30 mouse cellular contexts compared by ENCODE assay signal in the genomic region with DNA sequence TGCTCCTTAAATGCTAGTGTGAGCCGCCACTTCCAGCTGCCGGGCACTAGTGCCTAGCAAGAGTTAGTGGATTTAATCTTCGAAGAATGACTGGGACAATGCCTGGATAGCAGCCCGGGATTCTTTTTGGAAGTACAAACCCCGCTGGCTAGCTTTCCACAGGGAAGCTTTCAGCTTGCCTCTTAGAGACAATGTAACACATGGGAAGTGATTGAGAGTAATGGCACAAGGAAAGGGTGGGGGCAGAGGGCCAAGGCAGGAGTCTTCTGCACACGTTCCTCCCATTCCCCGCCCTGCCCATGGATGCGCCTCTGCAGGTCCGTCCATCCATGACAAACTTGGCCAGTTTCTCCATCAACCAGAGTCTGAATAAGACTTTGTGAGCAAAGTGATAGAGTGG. TPM values are rescaled to one million over a fixed set of nuclear protein-coding genes. Genes with fewer than 3 reads are reported as not detected.
DNase-seq lines count a peak whose midpoint lies in the region; ATAC-seq and TF ChIP-seq lines count a peak whose summit lies in the region.
"Had no signal": no experiment of that assay in that cellular context is flagged by ENCODE, and none has a peak within 500 bp of the region (broad histone marks: within the 10 kb centered on the region; RNA-seq: fewer than 3 reads in every experiment).

No protein-coding gene starts in this region.

- no peaks in the 10 kb centered on the region for H3K9me3 ChIP-seq in hindbrain, postnatal 0 days (ENCODE audit: low read length)
- H3K9me3 ChIP-seq in hindbrain, embryonic 14.5 days (ENCODE audit: control insufficient read depth, low read length), result no peaks in the 10 kb centered on the region
- H3K9me3 ChIP-seq in ES-Bruce4 (replicated peaks; ENCODE audit: control insufficient read depth, insufficient read depth, low read length, poor library complexity, severe bottlenecking), result no peaks in the 10 kb centered on the region
- H3K9me3 ChIP-seq in embryonic facial prominence, embryonic 14.5 days (ENCODE audit: control insufficient read depth, low read length), result no peaks in the 10 kb centered on the region
- H3K9me3 ChIP-seq: G1E; heart, embryonic 10.5 days; heart, embryonic 15.5 days; hindbrain, embryonic 15.5 days; limb, embryonic 12.5 days; liver, embryonic 15.5 days; lung, embryonic 15.5 days; midbrain, embryonic 10.5 days; midbrain, embryonic 15.5 days; neural tube, embryonic 15.5 days had no signal

- DNase-seq in hindbrain, postnatal 0 days (ENCODE audit: low spot score), result no peak
- DNase-seq in hindbrain, embryonic 14.5 days (ENCODE audit: low spot score), result no peak
- DNase-seq in left cerebral cortex, postnatal 4 days, result peak; percentile 26
- no peak for DNase-seq in left cerebral cortex, postnatal 36 days (ENCODE audit: low spot score in 2 of 2)
- DNase-seq in embryonic facial prominence, embryonic 14.5 days (ENCODE audit: low spot score), result peak; percentile 40
- no peak for DNase-seq in spleen, adult 18-20 months
- DNase-seq in cerebellum, adult 18-20 months, result no peak
- DNase-seq: adrenal gland, postnatal 10 days; cerebellum, adult 11-12 months; cerebellum, postnatal 14 days; gastrocnemius, postnatal 14 days; layer of hippocampus, adult 9-11 months; retina, postnatal 1 day; right cerebral cortex, postnatal 14 days; thymus, postnatal 4 days had no signal

- TF ChIP-seq CTCF in hindbrain, postnatal 0 days (IDR thresholded peaks at IDR 0.05; ENCODE audit: low read depth), result no peak
- no peak for TF ChIP-seq CTCF in ES-Bruce4 (IDR thresholded peaks at IDR 0.05; ENCODE audit: low read depth, low read length)

- H3K4me2 ChIP-seq in hindbrain, postnatal 0 days (ENCODE audit: low read depth, low read length), result no peak overlapping the region
- H3K4me2 ChIP-seq in hindbrain, embryonic 14.5 days (replicated peaks), result no peak overlapping the region
- no peak overlapping the region for H3K4me2 ChIP-seq in embryonic facial prominence, embryonic 14.5 days (ENCODE audit: low read depth, low read length)
- H3K4me2 ChIP-seq: heart, embryonic 15.5 days; hindbrain, embryonic 15.5 days; limb, embryonic 12.5 days; liver, embryonic 15.5 days; lung, embryonic 15.5 days; midbrain, embryonic 15.5 days; neural tube, embryonic 15.5 days had no signal

- H3K4me3 ChIP-seq in hindbrain, postnatal 0 days (ENCODE audit: low read length), result no peak overlapping the region
- no peak overlapping the region for H3K4me3 ChIP-seq in hindbrain, embryonic 14.5 days (replicated peaks; ENCODE audit: low read length)
- no peak overlapping the region for H3K4me3 ChIP-seq in ES-Bruce4 (ENCODE audit: low read depth, low read length)
- no peak overlapping the region for H3K4me3 ChIP-seq in embryonic facial prominence, embryonic 14.5 days (ENCODE audit: low read depth, low read length)
- H3K4me3 ChIP-seq: heart, embryonic 10.5 days; heart, embryonic 15.5 days; hindbrain, embryonic 15.5 days; limb, embryonic 12.5 days; liver, embryonic 15.5 days; lung, embryonic 15.5 days; midbrain, embryonic 10.5 days; midbrain, embryonic 15.5 days; neural tube, embryonic 15.5 days had no signal

- H3K4me1 ChIP-seq in hindbrain, postnatal 0 days (ENCODE audit: insufficient read depth, low read length), result peaks cover 5% of the 10 kb centered on the region; the same call in 1 of the 2 replicates
- no peaks in the 10 kb centered on the region for H3K4me1 ChIP-seq in hindbrain, embryonic 14.5 days (replicated peaks; ENCODE audit: control insufficient read depth, insufficient read depth, low read length)
- peaks cover 17% of the 10 kb centered on the region for H3K4me1 ChIP-seq in ES-Bruce4 (ENCODE audit: control insufficient read depth, insufficient read depth, low read length)
- H3K4me1 ChIP-seq in embryonic facial prominence, embryonic 14.5 days (ENCODE audit: control insufficient read depth, insufficient read depth, low read length), result no peaks in the 10 kb centered on the region
- H3K4me1 ChIP-seq: heart, embryonic 10.5 days; limb, embryonic 12.5 days; midbrain, embryonic 15.5 days had no signal

- no peak overlapping the region for H3K9ac ChIP-seq in hindbrain, postnatal 0 days (replicated peaks; ENCODE audit: low read length)
- no peak overlapping the region for H3K9ac ChIP-seq in hindbrain, embryonic 14.5 days
- H3K9ac ChIP-seq in ES-Bruce4 (ENCODE audit: low read depth, poor library complexity, severe bottlenecking), result 0 out of 2 replicates have a peak overlapping the region, but pooled peaks have one; percentile 19
- H3K9ac ChIP-seq in embryonic facial prominence, embryonic 14.5 days (ENCODE audit: low read depth, low read length), result no peak overlapping the region
- H3K9ac ChIP-seq: heart, embryonic 15.5 days; hindbrain, embryonic 15.5 days; limb, embryonic 12.5 days; liver, embryonic 15.5 days; lung, embryonic 15.5 days; midbrain, embryonic 15.5 days; neural tube, embryonic 15.5 days had no signal

- no peak overlapping the region for H3K27ac ChIP-seq in hindbrain, postnatal 0 days
- H3K27ac ChIP-seq in hindbrain, embryonic 14.5 days, result no peak overlapping the region
- H3K27ac ChIP-seq in ES-Bruce4 (ENCODE audit: insufficient read depth, low read length), result peak overlapping the region; percentile 58
- no peak overlapping the region for H3K27ac ChIP-seq in embryonic facial prominence, embryonic 14.5 days (replicated peaks; ENCODE audit: low read depth, low read length)
- H3K27ac ChIP-seq: heart, embryonic 10.5 days; heart, embryonic 15.5 days; hindbrain, embryonic 15.5 days; liver, embryonic 15.5 days; lung, embryonic 15.5 days; midbrain, embryonic 10.5 days; midbrain, embryonic 15.5 days; neural tube, embryonic 15.5 days had no signal

- no peak for TF ChIP-seq POLR2A in ES-Bruce4 (IDR thresholded peaks at IDR 0.05; ENCODE audit: insufficient read depth, low read length)

- 40% methylated on average over 9 of the region's 9 CpGs for WGBS in hindbrain, postnatal 0 days
- 53% methylated on average over 9 of the region's 9 CpGs for WGBS in hindbrain, embryonic 14.5 days
- WGBS in embryonic facial prominence, embryonic 14.5 days, result 76% methylated on average over 9 of the region's 9 CpGs

- 0 out of 2 replicates have a peak, but pooled peaks have one; percentile 33 for ATAC-seq in hindbrain, postnatal 0 days
- ATAC-seq in hindbrain, embryonic 14.5 days (ENCODE audit: low FRiP score), result no peak
- no peak for ATAC-seq in embryonic facial prominence, embryonic 14.5 days (ENCODE audit: low read depth)
- ATAC-seq: CD4-positive, CD25-positive, alpha-beta regulatory T cell, adult 4 months; forebrain, embryonic 14.5 days; midbrain, embryonic 15.5 days; Patski had no signal

- TF ChIP-seq EP300 in ES-Bruce4 (IDR thresholded peaks at IDR 0.05; ENCODE audit: insufficient read depth, low read depth, low read length), result no peak

- no peaks in the 10 kb centered on the region for H3K27me3 ChIP-seq in hindbrain, postnatal 0 days (ENCODE audit: insufficient read depth, low read length)
- H3K27me3 ChIP-seq in hindbrain, embryonic 14.5 days (ENCODE audit: control insufficient read depth, insufficient read depth, low read length), result no peaks in the 10 kb centered on the region
- no peaks in the 10 kb centered on the region for H3K27me3 ChIP-seq in ES-Bruce4 (ENCODE audit: control insufficient read depth, insufficient read depth, low read length, poor library complexity, severe bottlenecking)
- H3K27me3 ChIP-seq in embryonic facial prominence, embryonic 14.5 days (replicated peaks; ENCODE audit: control insufficient read depth, insufficient read depth, low read length), result no peaks in the 10 kb centered on the region
- H3K27me3 ChIP-seq: heart, embryonic 15.5 days; hindbrain, embryonic 15.5 days; limb, embryonic 12.5 days; liver, embryonic 15.5 days; lung, embryonic 15.5 days; midbrain, embryonic 15.5 days; neural tube, embryonic 15.5 days; Patski had no signal

- no peaks in the 10 kb centered on the region for H3K36me3 ChIP-seq in hindbrain, postnatal 0 days (ENCODE audit: insufficient read depth, low read length)
- no peaks in the 10 kb centered on the region for H3K36me3 ChIP-seq in hindbrain, embryonic 14.5 days (replicated peaks; ENCODE audit: control insufficient read depth, insufficient read depth)
- no peaks in the 10 kb centered on the region for H3K36me3 ChIP-seq in ES-Bruce4 (ENCODE audit: control insufficient read depth, insufficient read depth, low read length, poor library complexity, severe bottlenecking)
- H3K36me3 ChIP-seq in embryonic facial prominence, embryonic 14.5 days (ENCODE audit: control insufficient read depth, insufficient read depth, low read length), result no peaks in the 10 kb centered on the region
- H3K36me3 ChIP-seq: G1E; heart, embryonic 10.5 days; heart, embryonic 15.5 days; hindbrain, embryonic 15.5 days; limb, embryonic 12.5 days; liver, embryonic 15.5 days; lung, embryonic 15.5 days; midbrain, embryonic 10.5 days; midbrain, embryonic 15.5 days; neural tube, embryonic 15.5 days had no signal

- intact Hi-C loops in left cerebral cortex, postnatal 4 days (cut with DNase I), result no loop called here
- intact Hi-C loops in left cerebral cortex, postnatal 36 days (cut with DNase I), result no loop called here

RNA-seq across cellular contexts. Expression of a gene that starts 20.4 kb away (rescaled TPM):
- 2.7 and 3.1 TPM in 2 replicates for total RNA-seq in hindbrain, postnatal 0 days (2014; rRNA removed)
- 2.6 and 2.7 TPM in 2 replicates for polyA plus RNA-seq in hindbrain, postnatal 0 days (2015; fragmentation: Nextera tagmentation; extraction: Ambion mirVana)
- 0.73 and 1.4 TPM in 2 replicates for polyA plus RNA-seq in hindbrain, embryonic 14.5 days (2014; fragmentation: Nextera tagmentation; extraction: Ambion mirVana)
- total RNA-seq in left cerebral cortex, postnatal 4 days (2021), result 1 to 10 TPM; 2.2 to 2.5 TPM
- total RNA-seq in left cerebral cortex, postnatal 36 days (2021), result 1 to 10 TPM; 2.2 to 3.2 TPM
- polyA plus RNA-seq in ES-Bruce4 (2011; ENCODE audit: insufficient read depth, insufficient read length, low read depth, missing spikeins), result 2.6 and 3.0 TPM in 2 replicates
- 2.4 and 2.8 TPM in 2 replicates for polyA plus RNA-seq in embryonic facial prominence, embryonic 14.5 days (2014; fragmentation: Nextera tagmentation; extraction: Ambion mirVana)
- total RNA-seq: granulocyte monocyte progenitor cell, adult 5-6 weeks had no signal

RNA-seq across cellular contexts. Expression of a gene that starts 36.6 kb away (rescaled TPM):
- total RNA-seq in hindbrain, postnatal 0 days (2014; rRNA removed), result 25.4 and 27.3 TPM in 2 replicates
- polyA plus RNA-seq in hindbrain, postnatal 0 days (2015; fragmentation: Nextera tagmentation; extraction: Ambion mirVana), result 35.8 and 36.5 TPM in 2 replicates
- polyA plus RNA-seq in hindbrain, embryonic 14.5 days (2014; fragmentation: Nextera tagmentation; extraction: Ambion mirVana), result 39.8 and 42.7 TPM in 2 replicates
- total RNA-seq in left cerebral cortex, postnatal 4 days (2021), result 10 to 100 TPM; 19.0 to 20.5 TPM
- 1 to 10 TPM; 7.5 to 8.9 TPM for total RNA-seq in left cerebral cortex, postnatal 36 days (2021)
- 13.6 and 14.4 TPM in 2 replicates for polyA plus RNA-seq in ES-Bruce4 (2011; ENCODE audit: insufficient read depth, insufficient read length, low read depth, missing spikeins)
- 18.8 and 21.2 TPM in 2 replicates for polyA plus RNA-seq in embryonic facial prominence, embryonic 14.5 days (2014; fragmentation: Nextera tagmentation; extraction: Ambion mirVana)

Comparison
In these comparisons a context has a peak if more than half of its experiments do, and no peak if none do; other contexts are left out.
1. DNase-seq: peak in left cerebral cortex, postnatal 4 days (single experiment) and embryonic facial prominence, embryonic 14.5 days (single experiment); none in hindbrain, postnatal 0 days (single experiment), hindbrain, embryonic 14.5 days (single experiment), left cerebral cortex, postnatal 36 days (0 of 2), spleen, adult 18-20 months (0 of 2) and cerebellum, adult 18-20 months (0 of 2).